ENCODE assay signal across 8 mouse cellular contexts in genomic region chr11:101169301-101170107, GRCm38 (mm10). TPM values are rescaled to one million over a fixed set of nuclear protein-coding genes. Genes with fewer than 3 reads are reported as not detected.
DNase-seq lines count a peak whose midpoint lies in the region; ATAC-seq and TF ChIP-seq lines count a peak whose summit lies in the region.

No protein-coding gene starts in this region.

- 9% methylated on average over 17 of the region's 17 CpGs for WGBS in embryonic facial prominence, embryonic 10.5 days
- 17% methylated on average over 17 of the region's 17 CpGs for WGBS in hindbrain, postnatal 0 days

- peak overlapping the region; percentile 57 for H3K9ac ChIP-seq in hindbrain, postnatal 0 days (replicated peaks; ENCODE audit: low read length)

- ATAC-seq in hindbrain, postnatal 0 days, result no peak

- peak overlapping the region; percentile 87; the same call in 1 of the 2 replicates for H3K27ac ChIP-seq in left cerebral cortex, adult 2 months
- H3K27ac ChIP-seq in embryonic facial prominence, embryonic 10.5 days (replicated peaks), result no peak overlapping the region
- H3K27ac ChIP-seq in hindbrain, postnatal 0 days, result peak overlapping the region; percentile 75; the same call in 1 of the 2 replicates

- peak overlapping the region; percentile 94 for H3K4me3 ChIP-seq in left cerebral cortex, adult 2 months
- peak overlapping the region; percentile 68 for H3K4me3 ChIP-seq in embryonic facial prominence, embryonic 10.5 days
- H3K4me3 ChIP-seq in hindbrain, postnatal 0 days (ENCODE audit: low read length), result peak overlapping the region; percentile 62
- H3K4me3 ChIP-seq in myocyte, result peak overlapping the region; percentile 99

- DNase-seq in left cerebral cortex, adult 2 months (ENCODE audit: extremely low spot score in 1 of 2, low spot score in 2 of 2), result no peak
- DNase-seq in left cerebral cortex, postnatal 36 days (ENCODE audit: low spot score in 2 of 2), result no peak
- DNase-seq in embryonic facial prominence, embryonic 10.5 days (ENCODE audit: low spot score), result no peak
- DNase-seq in hindbrain, postnatal 0 days (ENCODE audit: low spot score), result no peak
- no peak for DNase-seq in urinary bladder, postnatal 10 days (ENCODE audit: low spot score)
- no peak for DNase-seq in layer of hippocampus, postnatal 10 days (ENCODE audit: low spot score in 2 of 2)
- DNase-seq in gastrocnemius, postnatal 36 days, result no peak

- H3K79me2 ChIP-seq in myocyte (ENCODE audit: control insufficient read depth, insufficient read depth), result peaks cover 24% of the 10 kb centered on the region

- H3K9me3 ChIP-seq in embryonic facial prominence, embryonic 10.5 days, result no peaks in the 10 kb centered on the region
- no peaks in the 10 kb centered on the region for H3K9me3 ChIP-seq in hindbrain, postnatal 0 days (ENCODE audit: low read length)

- TF ChIP-seq POLR2A in myocyte (IDR thresholded peaks at IDR 0.05; ENCODE audit: insufficient read length, low read depth), result no peak

- intact Hi-C loops in left cerebral cortex, adult 2 months (cut with DNase I), result loop anchor here (10.0 kb wide), 1 partner anchor 165 kb away; the partner anchor contains the start of gene Atp6v0a1
- intact Hi-C loops in left cerebral cortex, postnatal 36 days (cut with DNase I), result loop anchor here (2.0 to 10.0 kb wide), 2 partner anchors 51 to 185 kb away; partner anchors contain the start of genes Retreg3 and Tubg1
- intact Hi-C loops in gastrocnemius, postnatal 36 days (cut with DNase I), result loop anchor here (5.0 kb wide), 2 partner anchors 37 to 52 kb away; partner anchors contain the start of genes Retreg3 and Tubg1

- TF ChIP-seq CTCF in left cerebral cortex, adult 2 months (IDR thresholded peaks at IDR 0.05), result no peak
- TF ChIP-seq CTCF in hindbrain, postnatal 0 days (IDR thresholded peaks at IDR 0.05; ENCODE audit: low read depth), result no peak

- peaks cover 13% of the 10 kb centered on the region for H3K36me3 ChIP-seq in embryonic facial prominence, embryonic 10.5 days (replicated peaks)
- peaks cover 14% of the 10 kb centered on the region; the same call in 1 of the 2 replicates for H3K36me3 ChIP-seq in hindbrain, postnatal 0 days (ENCODE audit: insufficient read depth, low read length)
- peaks cover 27% of the 10 kb centered on the region for H3K36me3 ChIP-seq in myocyte (ENCODE audit: control insufficient read depth, insufficient read depth)

- H3K4me2 ChIP-seq in hindbrain, postnatal 0 days (ENCODE audit: low read depth, low read length), result peak overlapping the region; percentile 89
- H3K4me2 ChIP-seq in myocyte (ENCODE audit: low read depth), result peak overlapping the region; percentile 97

- H3K4me1 ChIP-seq in embryonic facial prominence, embryonic 10.5 days, result peaks cover 74% of the 10 kb centered on the region
- peaks cover 34% of the 10 kb centered on the region for H3K4me1 ChIP-seq in hindbrain, postnatal 0 days (ENCODE audit: insufficient read depth, low read length)

- H3K27me3 ChIP-seq in embryonic facial prominence, embryonic 10.5 days (replicated peaks; ENCODE audit: low read depth, poor library complexity, severe bottlenecking), result peaks cover 85% of the 10 kb centered on the region
- peaks cover 31% of the 10 kb centered on the region for H3K27me3 ChIP-seq in hindbrain, postnatal 0 days (ENCODE audit: insufficient read depth, low read length)
- H3K27me3 ChIP-seq in myocyte (ENCODE audit: control insufficient read depth, insufficient read depth, insufficient read length), result no peaks in the 10 kb centered on the region

- peak overlapping the region; percentile 81 for H3ac ChIP-seq in myocyte (ENCODE audit: control insufficient read depth, insufficient read length)

TF ChIP-seq in myocyte, 11 proteins besides CTCF, POLR2A, EP300 and RAD21:
- peak in 1 of 3 experiments; percentile 65 for TF ChIP-seq MYOD1 (IDR thresholded peaks at IDR 0.05; ENCODE audit: control insufficient read depth in 1 of 3, insufficient read length in 2 of 3, low read depth in 2 of 3)
- no peak for TF ChIP-seq POLR2AphosphoS2 (IDR thresholded peaks at IDR 0.05; ENCODE audit: insufficient read length, low read depth)
- peak in 1 of 3 experiments; percentile 45 for TF ChIP-seq MYOG (IDR thresholded peaks at IDR 0.05; ENCODE audit: control insufficient read depth in 1 of 3, insufficient read depth in 1 of 3, insufficient read length in 2 of 3, low read depth in 2 of 3)

RNA-seq across cellular contexts. Expression of gene Cntnap1, which starts 0.8 kb away (rescaled TPM):
- 100 to 1,000 TPM; 171 to 182 TPM for total RNA-seq in left cerebral cortex, adult 2 months (2021)
- total RNA-seq in left cerebral cortex, postnatal 36 days (2021), result 100 to 1,000 TPM; 167 to 172 TPM
- polyA plus RNA-seq in embryonic facial prominence, embryonic 10.5 days (2016; fragmentation: Nextera tagmentation; extraction: Ambion mirVana), result 0.23 and 0.31 TPM in 2 replicates
- 25.4 and 28.9 TPM in 2 replicates for total RNA-seq in hindbrain, postnatal 0 days (2014; rRNA removed)
- polyA plus RNA-seq in hindbrain, postnatal 0 days (2015; fragmentation: Nextera tagmentation; extraction: Ambion mirVana), result 5.8 and 6.5 TPM in 2 replicates
- polyA plus RNA-seq in myocyte (2012; fragmentation: generic; extraction: Trizol), result 1.3 TPM
- 10 to 100 TPM; 59.0 to 61.4 TPM for total RNA-seq in layer of hippocampus, postnatal 10 days (2021)
- 1 to 10 TPM; 1.1 to 2.1 TPM for total RNA-seq in gastrocnemius, postnatal 36 days (2021)

RNA-seq across cellular contexts. Expression of gene Plekhh3, which starts 1.6 kb away (rescaled TPM):
- total RNA-seq in left cerebral cortex, adult 2 months (2021), result 10 to 100 TPM; 13.0 to 13.2 TPM
- 10 to 100 TPM; 12.3 TPM for total RNA-seq in left cerebral cortex, postnatal 36 days (2021)
- 3.7 and 4.0 TPM in 2 replicates for polyA plus RNA-seq in embryonic facial prominence, embryonic 10.5 days (2016; fragmentation: Nextera tagmentation; extraction: Ambion mirVana)
- 26.7 and 32.3 TPM in 2 replicates for total RNA-seq in hindbrain, postnatal 0 days (2014; rRNA removed)
- 8.8 TPM in 2 replicates for polyA plus RNA-seq in hindbrain, postnatal 0 days (2015; fragmentation: Nextera tagmentation; extraction: Ambion mirVana)
- 53.6 TPM for polyA plus RNA-seq in myocyte (2012; fragmentation: generic; extraction: Trizol)
- 10 to 100 TPM; 13.2 to 13.4 TPM for total RNA-seq in layer of hippocampus, postnatal 10 days (2021)
- 10 to 100 TPM; 22.4 to 27.6 TPM for total RNA-seq in gastrocnemius, postnatal 36 days (2021)

RNA-seq across cellular contexts. Expression of gene Ccr10, which starts 5.7 kb away (rescaled TPM):
- under 1 TPM in 1 of 2 experiments, not detected in 1; 0.38 TPM for total RNA-seq in left cerebral cortex, adult 2 months (2021)
- total RNA-seq in left cerebral cortex, postnatal 36 days (2021), result under 1 TPM in 1 of 2 experiments, not detected in 1; 0.37 TPM
- 0.16 TPM in 1 of 2 replicates, not detected in the other for polyA plus RNA-seq in embryonic facial prominence, embryonic 10.5 days (2016; fragmentation: Nextera tagmentation; extraction: Ambion mirVana)
- 0.16 and 0.43 TPM in 2 replicates for total RNA-seq in hindbrain, postnatal 0 days (2014; rRNA removed)
- 0.88 and 1.0 TPM in 2 replicates for polyA plus RNA-seq in hindbrain, postnatal 0 days (2015; fragmentation: Nextera tagmentation; extraction: Ambion mirVana)
- 0.56 TPM for polyA plus RNA-seq in myocyte (2012; fragmentation: generic; extraction: Trizol)
- total RNA-seq in layer of hippocampus, postnatal 10 days (2021), result not detected
- total RNA-seq in gastrocnemius, postnatal 36 days (2021), result not detected

RNA-seq across cellular contexts. Expression of gene Tubg2, which starts 13.8 kb away (rescaled TPM):
- 10 to 100 TPM; 51.4 to 52.9 TPM for total RNA-seq in left cerebral cortex, adult 2 months (2021)
- 10 to 100 TPM; 49.7 to 62.4 TPM for total RNA-seq in left cerebral cortex, postnatal 36 days (2021)
- polyA plus RNA-seq in embryonic facial prominence, embryonic 10.5 days (2016; fragmentation: Nextera tagmentation; extraction: Ambion mirVana), result 4.9 and 5.7 TPM in 2 replicates
- total RNA-seq in hindbrain, postnatal 0 days (2014; rRNA removed), result 29.7 and 40.8 TPM in 2 replicates
- polyA plus RNA-seq in hindbrain, postnatal 0 days (2015; fragmentation: Nextera tagmentation; extraction: Ambion mirVana), result 57.7 and 62.8 TPM in 2 replicates
- 0.18 TPM for polyA plus RNA-seq in myocyte (2012; fragmentation: generic; extraction: Trizol)
- 10 to 100 TPM; 31.7 to 41.4 TPM for total RNA-seq in layer of hippocampus, postnatal 10 days (2021)
- 1 to 10 TPM; 2.3 to 2.6 TPM for total RNA-seq in gastrocnemius, postnatal 36 days (2021)

RNA-seq across cellular contexts. Expression of gene Tubg1, which starts 49.8 kb away (rescaled TPM):
- 10 to 100 TPM; 45.1 to 45.8 TPM for total RNA-seq in left cerebral cortex, adult 2 months (2021)
- total RNA-seq in left cerebral cortex, postnatal 36 days (2021), result 10 to 100 TPM; 45.7 to 49.2 TPM
- 135 and 142 TPM in 2 replicates for polyA plus RNA-seq in embryonic facial prominence, embryonic 10.5 days (2016; fragmentation: Nextera tagmentation; extraction: Ambion mirVana)
- total RNA-seq in hindbrain, postnatal 0 days (2014; rRNA removed), result 59.3 and 68.3 TPM in 2 replicates
- polyA plus RNA-seq in hindbrain, postnatal 0 days (2015; fragmentation: Nextera tagmentation; extraction: Ambion mirVana), result 71.5 and 72.8 TPM in 2 replicates
- polyA plus RNA-seq in myocyte (2012; fragmentation: generic; extraction: Trizol), result 87.5 TPM
- total RNA-seq in layer of hippocampus, postnatal 10 days (2021), result 10 to 100 TPM; 43.1 to 47.3 TPM
- total RNA-seq in gastrocnemius, postnatal 36 days (2021), result 10 to 100 TPM; 23.9 TPM
